Mouse (Mus musculus) MEL (cell line): ENCODE results near the gene Mtch2. TPM values are rescaled to one million over a fixed set of nuclear protein-coding genes. Genes with fewer than 3 reads are reported as not detected.

ENCODE experiments used
- DNase-seq: peaks from one replicate; pipeline ENCODE4 v3.0.0; 2011; ENCODE audit warnings: low read depth, low spot score
- H3K27ac ChIP-seq: 2 replicates; pipeline ENCODE4 v1.5.1; 2012; ENCODE audit warnings: low read depth, mild to moderate bottlenecking, control low read depth, low read length, moderate library complexity; ENCODE audit not compliant: control insufficient read depth
- H3K27me3 ChIP-seq, 2 experiments: fragments of 150-350 bp in 1 of 2; sonication (generic) in 1 of 2; 2 replicates each; pipeline ENCODE4 v1.6.1; 2012; ENCODE audit warnings: low read length in 2 of 2, mild to moderate bottlenecking in 2 of 2, improper control_type of control experiment in 1 of 2, moderate library complexity in 1 of 2; ENCODE audit not compliant: insufficient read depth in 2 of 2, control insufficient read depth in 1 of 2
- H3K36me3 ChIP-seq, 2 experiments: 2 replicates each; pipeline ENCODE4 v1.6.1; 2012 to 2014; ENCODE audit warnings: low read length in 2 of 2, improper control_type of control experiment in 1 of 2, inconsistent platforms in 1 of 2, mild to moderate bottlenecking in 1 of 2; ENCODE audit not compliant: insufficient read depth in 2 of 2, control insufficient read depth in 1 of 2
- H3K4me1 ChIP-seq, 2 experiments: fragments of 150-350 bp in 1 of 2; sonication (generic) in 1 of 2; 2 replicates each; pipeline ENCODE4 v1.6.1; 2012; ENCODE audit warnings: low read length in 2 of 2, improper control_type of control experiment in 1 of 2, mild to moderate bottlenecking in 1 of 2; ENCODE audit not compliant: insufficient read depth in 2 of 2, control insufficient read depth in 1 of 2
- H3K4me3 ChIP-seq, 2 experiments: fragments of 150-350 bp in 1 of 2; sonication (generic) in 1 of 2; 2 replicates each; pipeline ENCODE4 v1.5.1; 2012; ENCODE audit warnings: low read depth in 2 of 2, low read length in 2 of 2, mild to moderate bottlenecking in 2 of 2, moderate library complexity in 2 of 2, control low read depth in 1 of 2, improper control_type of control experiment in 1 of 2; ENCODE audit not compliant: control insufficient read depth in 1 of 2, insufficient read depth in 1 of 2
- H3K79me2 ChIP-seq: 2 replicates; pipeline ENCODE4 v1.6.1; 2012; ENCODE audit warnings: mild to moderate bottlenecking, low read length, moderate library complexity; ENCODE audit not compliant: control insufficient read depth, poor library complexity, insufficient read depth
- H3K9ac ChIP-seq: 2 replicates; pipeline ENCODE4 v1.6.1; 2012; ENCODE audit warnings: low read depth, mild to moderate bottlenecking, control low read depth, low read length, moderate library complexity; ENCODE audit not compliant: control insufficient read depth, poor library complexity, severe bottlenecking
- H3K9me3 ChIP-seq: fragments of 150-350 bp; sonication (generic); replicated peaks from 2 replicates; pipeline ENCODE4 v1.6.1; 2012; ENCODE audit warnings: mild to moderate bottlenecking, low read length, improper control_type of control experiment, moderate library complexity; ENCODE audit not compliant: insufficient read depth
- BHLHE40 ChIP-seq: IDR thresholded peaks from 2 replicates; pipeline ENCODE4 v1.6.1; 2012; ENCODE audit warnings: low read depth, mild to moderate bottlenecking, inconsistent platforms, low read length, improper control_type of control experiment, borderline replicate concordance
- CHD1 ChIP-seq: IDR thresholded peaks from 2 replicates; pipeline ENCODE4 v1.6.1; 2012; ENCODE audit warnings: low read depth, mild to moderate bottlenecking, inconsistent platforms, low read length, improper control_type of control experiment
- E2F4 ChIP-seq: IDR thresholded peaks from 2 replicates; pipeline ENCODE4 v1.6.1; 2011; ENCODE audit warnings: low read depth, low read length, improper control_type of control experiment, borderline replicate concordance
- ELF1 ChIP-seq: IDR thresholded peaks from 2 replicates; pipeline ENCODE4 v1.6.1; 2014; ENCODE audit warnings: low read depth, mild to moderate bottlenecking, inconsistent platforms, low read length, improper control_type of control experiment, moderate library complexity
- EP300 ChIP-seq, 2 experiments: IDR thresholded peaks; 2 replicates each; pipeline ENCODE4 v1.6.1; 2011; ENCODE audit warnings: improper control_type of control experiment in 2 of 2, low read length in 2 of 2, low read depth in 1 of 2, mild to moderate bottlenecking in 1 of 2
- GABPA ChIP-seq: IDR thresholded peaks from 2 replicates; pipeline ENCODE4 v1.6.1; 2012; ENCODE audit warnings: low read depth, mild to moderate bottlenecking, inconsistent platforms, low read length, improper control_type of control experiment, moderate library complexity
- GATA1 ChIP-seq: IDR thresholded peaks from 2 replicates; pipeline ENCODE4 v1.6.1; 2011; ENCODE audit warnings: low read depth, low read length, improper control_type of control experiment
- HCFC1 ChIP-seq: IDR thresholded peaks from 2 replicates; pipeline ENCODE4 v1.6.1; 2012; ENCODE audit warnings: low read depth, mild to moderate bottlenecking, inconsistent platforms, low read length, improper control_type of control experiment, moderate library complexity
- JUND ChIP-seq: IDR thresholded peaks from 2 replicates; pipeline ENCODE4 v1.6.1; 2011; ENCODE audit warnings: low read depth, mild to moderate bottlenecking, improper control_type of control experiment, low read length
- KAT2A ChIP-seq: conservative IDR thresholded peaks from 2 replicates; pipeline ENCODE4 v1.6.1; 2012; ENCODE audit warnings: low read depth, low read length, improper control_type of control experiment, inconsistent platforms
- MAFK ChIP-seq: IDR thresholded peaks from 2 replicates; pipeline ENCODE4 v1.6.1; 2011; ENCODE audit warnings: low read depth, mild to moderate bottlenecking, low read length, improper control_type of control experiment, borderline replicate concordance
- MAX ChIP-seq: IDR thresholded peaks from 2 replicates; pipeline ENCODE4 v1.6.1; 2011; ENCODE audit warnings: low read length, improper control_type of control experiment
- MAZ ChIP-seq: IDR thresholded peaks from 2 replicates; pipeline ENCODE4 v1.6.1; 2012; ENCODE audit warnings: low read depth, mild to moderate bottlenecking, inconsistent platforms, low read length, improper control_type of control experiment
- MEF2A ChIP-seq: IDR thresholded peaks from 2 replicates; pipeline ENCODE4 v1.6.1; 2014; ENCODE audit warnings: low read depth, mild to moderate bottlenecking, inconsistent platforms, low read length, improper control_type of control experiment; ENCODE audit not compliant: poor library complexity, insufficient replicate concordance, severe bottlenecking; ENCODE audit errors: extremely low read depth
- MXI1 ChIP-seq: IDR thresholded peaks from 2 replicates; pipeline ENCODE4 v1.6.1; 2011; ENCODE audit warnings: mild to moderate bottlenecking, low read depth, low read length, improper control_type of control experiment
- MYC ChIP-seq: IDR thresholded peaks from 2 replicates; pipeline ENCODE4 v1.6.1; 2011; ENCODE audit warnings: low read depth, mild to moderate bottlenecking, low read length, improper control_type of control experiment, moderate library complexity
- NELFE ChIP-seq: IDR thresholded peaks from 2 replicates; pipeline ENCODE4 v1.6.1; 2011; ENCODE audit warnings: low read depth, low read length, improper control_type of control experiment
- NRF1 ChIP-seq: IDR thresholded peaks from 2 replicates; pipeline ENCODE4 v1.6.1; 2014; ENCODE audit warnings: low read depth, mild to moderate bottlenecking, inconsistent platforms, low read length, improper control_type of control experiment, moderate library complexity; ENCODE audit not compliant: poor library complexity, insufficient read depth, severe bottlenecking
- POLR2A ChIP-seq, 2 experiments: IDR thresholded peaks; 2 replicates each; pipeline ENCODE4 v1.6.1; 2011 to 2012; ENCODE audit warnings: low read length in 2 of 2, mild to moderate bottlenecking in 2 of 2, control low read depth in 1 of 2, improper control_type of control experiment in 1 of 2, low read depth in 1 of 2, moderate library complexity in 1 of 2; ENCODE audit not compliant: control insufficient read depth in 1 of 2, insufficient read depth in 1 of 2, poor library complexity in 1 of 2
- POLR2AphosphoS2 ChIP-seq: IDR thresholded peaks from 2 replicates; pipeline ENCODE4 v1.6.1; 2011; ENCODE audit warnings: low read length, improper control_type of control experiment
- POLR2AphosphoS5 ChIP-seq: IDR thresholded peaks from 2 replicates; pipeline ENCODE4 v1.6.1; 2012; ENCODE audit warnings: low read depth, borderline replicate concordance, mild to moderate bottlenecking, inconsistent platforms, low read length, moderate library complexity, mixed read lengths
- RAD21 ChIP-seq: IDR thresholded peaks from 2 replicates; pipeline ENCODE4 v1.6.1; 2011; ENCODE audit warnings: mild to moderate bottlenecking, low read depth, low read length, improper control_type of control experiment
- SIN3A ChIP-seq: IDR thresholded peaks from 2 replicates; pipeline ENCODE4 v1.6.1; 2012; ENCODE audit warnings: low read length, improper control_type of control experiment, inconsistent platforms
- SMC3 ChIP-seq: IDR thresholded peaks from 2 replicates; pipeline ENCODE4 v1.6.1; 2011; ENCODE audit warnings: low read depth, low read length, improper control_type of control experiment
- TBP ChIP-seq: IDR thresholded peaks from 2 replicates; pipeline ENCODE4 v1.8.0; 2011; ENCODE audit warnings: low read depth, low read length, improper control_type of control experiment
- TCF12 ChIP-seq: IDR thresholded peaks from 2 replicates; pipeline ENCODE4 v1.6.1; 2014; ENCODE audit warnings: low read depth, mild to moderate bottlenecking, inconsistent platforms, low read length, improper control_type of control experiment, moderate library complexity
- UBTF ChIP-seq: IDR thresholded peaks from 2 replicates; pipeline ENCODE4 v1.6.1; 2012; ENCODE audit warnings: low read depth, mild to moderate bottlenecking, inconsistent platforms, low read length, improper control_type of control experiment, moderate library complexity, borderline replicate concordance; ENCODE audit not compliant: insufficient read depth
- USF1 ChIP-seq: IDR thresholded peaks from 2 replicates; pipeline ENCODE4 v1.6.1; 2014; ENCODE audit warnings: low read depth, mild to moderate bottlenecking, inconsistent platforms, low read length, improper control_type of control experiment, moderate library complexity
- USF2 ChIP-seq, 2 experiments: IDR thresholded peaks; 2 replicates each; pipeline ENCODE4 v1.6.1; 2011 to 2012; ENCODE audit warnings: improper control_type of control experiment in 2 of 2, low read length in 2 of 2, borderline replicate concordance in 1 of 2, inconsistent platforms in 1 of 2, low read depth in 1 of 2, mild to moderate bottlenecking in 1 of 2; ENCODE audit not compliant: insufficient read depth in 1 of 2
- ZMIZ1 ChIP-seq: IDR thresholded peaks from 2 replicates; pipeline ENCODE4 v1.6.1; 2012; ENCODE audit warnings: low read depth, mild to moderate bottlenecking, inconsistent platforms, low read length, improper control_type of control experiment, moderate library complexity
- ZNF384 ChIP-seq: IDR thresholded peaks from 2 replicates; pipeline ENCODE4 v1.6.1; 2012; ENCODE audit warnings: low read depth, mild to moderate bottlenecking, inconsistent platforms, low read length, improper control_type of control experiment
- polyA plus RNA-seq, 2 experiments: library from polyadenylated mRNA; stranded (reverse) in 1 of 2; unstranded in 1 of 2; fragments of >175 nt in 1 of 2; fragments of >200 nt in 1 of 2; gene quantifications; 2 replicates each; pipeline versions ENCODE4 v1.2.1 to v1.2.4; 2012; ENCODE audit warnings: low replicate concordance in 2 of 2, low read depth in 1 of 2; ENCODE audit not compliant: insufficient read length in 2 of 2, insufficient read depth in 1 of 2, missing spikeins in 1 of 2
- total RNA-seq: library from RNA; depleted of rRNA; stranded (reverse); fragments of 300-350 nt; gene quantifications from 2 replicates; pipeline ENCODE4 v1.2.3, GENCODE M21; 2012; rRNA removed

Gene Mtch2
- total RNA-seq, result 85.7 and 91.5 TPM in 2 replicates
- polyA plus RNA-seq, result 100 to 1,000 TPM in 1 of 2 experiments, not detected in 1; 167 TPM

DNA sequence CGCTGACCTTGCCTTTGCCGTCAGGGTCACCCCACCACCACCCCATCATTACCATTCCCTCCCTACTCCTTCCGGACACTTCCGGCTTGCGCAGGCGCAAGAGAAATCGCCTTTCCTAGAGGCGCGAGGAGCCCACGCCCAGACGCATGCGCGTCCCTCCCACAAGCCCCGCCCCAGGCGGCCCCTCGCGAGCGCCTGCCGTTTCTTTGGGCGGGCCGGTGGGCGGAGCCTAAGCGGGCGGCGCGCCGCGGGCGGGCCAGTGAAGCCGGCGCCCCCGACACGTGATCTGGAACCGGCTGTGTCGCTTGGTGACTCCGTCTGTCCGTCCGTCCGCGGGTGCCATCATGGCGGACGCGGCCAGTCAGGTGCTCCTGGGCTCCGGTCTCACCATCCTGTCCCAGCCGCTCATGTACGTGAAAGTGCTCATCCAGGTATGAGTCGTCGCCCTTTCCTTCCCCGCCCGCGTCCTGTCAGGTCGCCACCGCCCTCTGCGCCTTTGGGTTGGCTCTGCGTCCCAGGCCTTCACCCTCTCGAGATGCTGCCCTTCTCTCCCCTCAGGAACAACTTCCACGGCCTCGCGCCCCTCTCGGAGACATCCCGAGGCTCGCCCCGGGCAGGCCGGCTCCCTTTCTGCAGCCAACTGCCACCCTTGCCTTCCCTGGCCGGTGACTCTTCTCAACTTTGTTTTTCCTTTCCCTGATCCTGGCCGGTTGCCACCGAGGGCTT lies at the start of gene Mtch2:
Gene Mtch2, plus strand, starts transcription at position 201 of the 726 bp plus-strand sequence.
- Histone ChIP-seq H3K36me3 (peaks cover 2 to 24% of the 10 kb centered on the region in 2 experiments), H3K9me3 (no peaks in the 10 kb centered on the region), H3K9ac (peak within 1 kb of the TSS; percentile 86), H3K27me3 (no peaks in the 10 kb centered on the region), H3K4me3 (peak within 1 kb of the TSS; percentile 72 to 89), H3K4me1 (peaks cover 2 to 9% of the 10 kb centered on the region in 2 experiments), H3K79me2 (peaks cover 14% of the 10 kb centered on the region), H3K27ac (peak within 1 kb of the TSS; percentile 70)
- peak; percentile 97 for DNase-seq
- TF ChIP-seq EP300 (IDR thresholded peaks at IDR 0.05; ENCODE audit: low read depth in 1 of 2, low read length in 2 of 2) (no peak), POLR2AphosphoS2 (peak; percentile 94), RAD21 (no peak), ELF1 (peak; percentile 86), POLR2A (IDR thresholded peaks at IDR 0.05; ENCODE audit: control insufficient read depth in 1 of 2, insufficient read depth in 1 of 2, low read depth in 1 of 2, low read length in 2 of 2, poor library complexity in 1 of 2) (peak; percentile 96 to 98), HCFC1 (peak; percentile 83), POLR2AphosphoS5 (peak; percentile 61; the same call in 1 of the 2 replicates), TCF12 (0 out of 2 replicates have a peak, but pooled peaks have one; percentile 3), MEF2A (no peak), NRF1 (peak; percentile 99), CHD1 (no peak), MAFK (no peak), ZNF384 (no peak), SMC3 (no peak), MAZ (no peak), JUND (no peak), NELFE (peak; percentile 97), MAX (peak; percentile 89), BHLHE40 (peak; percentile 83; the same call in 1 of the 2 replicates), KAT2A (no peak; the same call in 1 of the 2 replicates), USF1 (peak; percentile 97), UBTF (no peak), ZMIZ1 (peak; percentile 90), MXI1 (peak; percentile 91), USF2 (IDR thresholded peaks at IDR 0.05; ENCODE audit: borderline replicate concordance in 1 of 2, insufficient read depth in 1 of 2, low read depth in 1 of 2, low read length in 2 of 2) (peak in 1 of 2 experiments; percentile 72; a peak in 3 of 4 replicates), MYC (no peak), GABPA (no peak), GATA1 (no peak), TBP (peak; percentile 84), E2F4 (no peak; the same call in 1 of the 2 replicates), SIN3A (peak; percentile 85)
